Mouse (Mus musculus) intestine, embryonic 14.5 days (tissue): ENCODE results near the gene Ercc1. TPM values are rescaled to one million over a fixed set of nuclear protein-coding genes. Genes with fewer than 3 reads are reported as not detected.
A peak's percentile ranks its signal among the peaks of the same experiment; 100 is the strongest.

Experiments used
- ATAC-seq: fragments of 200-750 bp; cut with Nextera tagmentation; replicated peaks from 2 replicates; pipeline ENCODE4 v1.8.0; 2017; ENCODE audit warnings: low read depth, moderate number of reproducible peaks, moderate TSS enrichment, moderate library complexity; ENCODE audit not compliant: low FRiP score, low TSS enrichment
- DNase-seq: peaks from one replicate; pipeline ENCODE4 v3.0.0-alpha.2; 2018; ENCODE audit warnings: low spot score
- H3K27ac ChIP-seq: fragments of 300-500 bp; sonication (generic); 2 replicates; pipeline ENCODE4 v1.5.1; 2014; ENCODE audit warnings: low read depth, mild to moderate bottlenecking, control low read depth
- H3K27me3 ChIP-seq: fragments of 300-500 bp; sonication (generic); replicated peaks from 2 replicates; pipeline ENCODE4 v1.6.1; 2014; ENCODE audit warnings: low read length, control low read depth; ENCODE audit not compliant: control insufficient read depth, insufficient read depth
- H3K36me3 ChIP-seq: fragments of 300-500 bp; sonication (generic); 2 replicates; pipeline ENCODE4 v1.6.1; 2014; ENCODE audit warnings: low read length, control low read depth; ENCODE audit not compliant: control insufficient read depth, insufficient read depth
- H3K4me1 ChIP-seq: fragments of 300-500 bp; sonication (generic); replicated peaks from 2 replicates; pipeline ENCODE4 v1.6.1; 2014; ENCODE audit warnings: low read length, control low read depth, mixed read lengths; ENCODE audit not compliant: control insufficient read depth, insufficient read depth
- H3K4me2 ChIP-seq: fragments of 300-500 bp; sonication (generic); 2 replicates; pipeline ENCODE4 v1.6.1; 2014; ENCODE audit warnings: low read length
- H3K4me3 ChIP-seq: fragments of 300-500 bp; sonication (generic); 2 replicates; pipeline ENCODE4 v1.5.1; 2014; ENCODE audit warnings: low read depth, low read length, control low read depth, mixed read lengths
- H3K9ac ChIP-seq: fragments of 300-500 bp; sonication (generic); 2 replicates; pipeline ENCODE4 v1.6.1; 2014; ENCODE audit warnings: mild to moderate bottlenecking, low read length
- H3K9me3 ChIP-seq: fragments of 300-500 bp; sonication (generic); 2 replicates; pipeline ENCODE4 v1.6.1; 2016; ENCODE audit warnings: low read length, control low read depth; ENCODE audit not compliant: control insufficient read depth
- WGBS: fragments of 180-500 bp; shearing (Covaris S2); extraction: QIAGEN DNeasy Blood & Tissue Kit; methylation state at CpG from one replicate; pipeline ENCODE4 v1.1.7; 2014; 5-methylcytosine and 5-hydroxymethylcytosine counted together
- polyA plus RNA-seq: library from polyadenylated mRNA; unstranded; fragments of >200 nt; fragmentation: Nextera tagmentation; extraction: Ambion mirVana; gene quantifications from 2 replicates; pipeline ENCODE4 v1.2.1, GENCODE M21; 2014

Gene Ercc1
- 71.8 and 82.9 TPM in 2 replicates for polyA plus RNA-seq

DNA sequence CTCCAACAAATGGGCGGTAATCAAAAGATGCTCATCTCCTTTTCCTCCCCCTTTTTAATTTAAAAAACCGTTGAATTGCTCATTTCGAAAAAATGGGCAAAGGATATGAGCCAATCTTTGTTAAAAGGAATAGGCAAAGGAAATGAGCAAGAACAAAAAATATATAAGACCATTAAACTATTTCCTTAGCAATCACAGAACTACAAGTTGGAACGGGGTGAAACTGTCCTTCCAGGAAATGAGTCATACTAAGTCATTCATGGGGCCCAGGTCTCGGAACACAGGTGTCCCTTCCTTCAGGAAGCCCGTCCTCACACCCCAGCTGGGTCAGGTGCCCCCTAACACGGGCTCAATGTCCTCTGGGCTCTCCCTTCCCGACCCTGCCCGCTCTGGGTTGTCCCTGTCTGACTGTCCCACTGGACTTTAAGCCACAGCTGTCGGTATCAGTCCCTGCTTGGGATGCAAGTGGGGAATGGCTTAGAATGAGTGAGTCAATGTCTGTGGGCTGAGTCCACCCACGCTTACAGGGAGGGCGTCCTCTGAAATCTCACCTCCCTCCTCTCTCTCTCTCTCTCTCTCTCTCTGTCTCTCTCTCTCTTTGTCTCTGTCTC lies at the start of gene Ercc1:
Ercc1 (plus strand) TSS at position 542 of the 611 bp plus-strand sequence.
- 21% methylated on average over 12 of the region's 12 CpGs for WGBS
- ATAC-seq: no peak

DNA sequence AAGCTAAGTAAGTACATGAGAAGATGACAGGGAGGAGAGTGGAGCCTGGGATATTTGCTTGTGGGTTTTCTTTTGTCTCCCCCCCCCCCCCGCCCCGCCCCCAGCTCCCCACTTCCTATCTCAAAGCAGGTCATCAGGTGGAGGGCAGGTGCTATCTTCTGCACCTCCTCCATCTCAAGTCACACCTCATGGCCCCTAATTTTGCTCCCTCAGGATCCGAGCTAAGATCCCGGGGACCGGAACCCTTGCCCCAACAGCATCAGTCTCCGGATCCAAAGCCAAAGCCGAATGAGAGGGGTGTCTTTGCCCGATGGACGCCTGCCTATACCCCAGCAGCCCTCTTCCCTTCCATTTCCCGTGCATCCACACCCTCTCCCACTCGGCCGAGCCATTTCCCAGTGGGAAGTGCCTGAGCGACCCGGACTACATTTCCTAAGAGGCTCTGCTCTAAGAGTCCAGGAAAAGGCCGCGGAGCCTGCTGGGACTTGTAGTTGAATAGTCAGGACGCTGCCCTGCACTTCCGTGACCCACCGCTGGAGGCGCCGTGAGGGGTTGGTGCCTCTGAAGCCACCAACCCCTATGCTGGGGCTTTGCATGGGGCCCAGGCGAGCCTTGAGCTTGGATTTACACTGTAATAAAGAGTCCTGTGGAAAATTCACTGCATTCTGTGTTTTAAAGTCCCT lies 48.9 kb upstream of the Ercc1 start:
- Histone ChIP-seq H3K9ac (peak overlapping the region; percentile 25; the same call in 1 of the 2 replicates), H3K36me3 (no peaks in the 10 kb centered on the region), H3K9me3 (no peaks in the 10 kb centered on the region), H3K27ac (no peak overlapping the region), H3K27me3 (no peaks in the 10 kb centered on the region), H3K4me3 (peak overlapping the region; percentile 31), H3K4me2 (peak overlapping the region; percentile 57), H3K4me1 (peaks cover 12% of the 10 kb centered on the region; the same call in 1 of the 2 replicates)
- 14% methylated on average over 21 of the region's 22 CpGs for WGBS
- DNase-seq (peak; percentile 100), ATAC-seq (peak; percentile 56)

More for the DNA sequence above, at the start of gene Ercc1:
- 0 out of 2 replicates have a peak, but pooled peaks cover 11% of the 10 kb centered on the region for H3K27me3 ChIP-seq
- H3K9ac ChIP-seq: peak within 1 kb of the TSS; percentile 69
- peaks cover 17% of the 10 kb centered on the region for H3K36me3 ChIP-seq
- peak within 1 kb of the TSS; percentile 72 for H3K4me3 ChIP-seq
- no peaks in the 10 kb centered on the region for H3K9me3 ChIP-seq
- peak within 1 kb of the TSS; percentile 92 for H3K27ac ChIP-seq
- no peak for DNase-seq
- peak within 1 kb of the TSS; percentile 78 for H3K4me2 ChIP-seq
- peaks cover 24% of the 10 kb centered on the region for H3K4me1 ChIP-seq

DNA sequence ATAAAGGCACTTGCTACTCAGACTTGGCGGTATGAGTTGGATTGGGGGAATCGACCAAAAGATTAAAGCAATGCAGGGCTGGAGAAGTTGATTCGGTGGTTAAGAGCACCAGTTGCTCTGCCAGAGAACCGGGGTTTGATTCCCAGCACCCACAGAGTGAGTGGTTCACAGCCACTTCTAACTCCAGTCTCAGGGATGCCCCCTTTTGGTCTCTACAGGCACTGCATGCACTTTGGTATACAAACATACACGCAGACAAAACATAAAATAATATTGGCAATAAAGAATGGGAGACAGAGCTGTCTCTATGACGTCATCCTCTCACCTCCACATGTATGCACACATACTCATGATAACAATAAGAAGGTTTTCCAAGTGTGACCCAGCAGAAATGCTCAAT lies 47.5 kb upstream of the Ercc1 start:
- Histone ChIP-seq H3K4me2 (no peak overlapping the region), H3K27ac (no peak overlapping the region), H3K4me3 (no peak overlapping the region), H3K36me3 (no peaks in the 10 kb centered on the region), H3K27me3 (peaks cover 7% of the 10 kb centered on the region), H3K9me3 (no peaks in the 10 kb centered on the region), H3K4me1 (peaks cover 5% of the 10 kb centered on the region), H3K9ac (no peak overlapping the region)
- ATAC-seq (no peak), DNase-seq (no peak)
- 82% methylated on average over 6 of the region's 6 CpGs for WGBS

DNA sequence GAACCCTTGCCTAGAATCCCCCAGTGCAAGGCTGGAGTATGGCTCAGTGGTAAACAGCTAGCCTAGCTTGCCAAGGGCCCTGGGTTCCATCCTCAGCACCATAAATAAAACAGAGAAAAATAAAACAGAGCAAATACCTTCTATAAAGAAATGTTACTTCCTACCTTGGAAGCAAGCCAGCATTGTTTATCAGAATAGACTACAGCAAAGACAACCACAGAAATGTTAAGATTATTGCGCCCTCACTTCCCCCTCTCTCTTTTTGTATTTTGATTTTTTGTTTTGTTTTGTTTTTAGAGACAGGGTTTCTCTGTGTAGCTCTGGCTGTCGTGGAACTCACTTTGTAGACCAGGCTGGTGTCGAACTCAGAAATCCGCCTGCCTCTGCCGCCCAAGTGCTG lies 46.8 kb upstream of the Ercc1 start:
- no peak for ATAC-seq
- Histone ChIP-seq H3K4me1 (peaks cover 5% of the 10 kb centered on the region), H3K9ac (no peak overlapping the region), H3K36me3 (no peaks in the 10 kb centered on the region), H3K27ac (no peak overlapping the region), H3K9me3 (no peaks in the 10 kb centered on the region), H3K4me2 (no peak overlapping the region), H3K27me3 (peaks cover 14% of the 10 kb centered on the region), H3K4me3 (no peak overlapping the region)
- DNase-seq: no peak
- WGBS: 87% methylated on average over 5 of the region's 5 CpGs

DNA sequence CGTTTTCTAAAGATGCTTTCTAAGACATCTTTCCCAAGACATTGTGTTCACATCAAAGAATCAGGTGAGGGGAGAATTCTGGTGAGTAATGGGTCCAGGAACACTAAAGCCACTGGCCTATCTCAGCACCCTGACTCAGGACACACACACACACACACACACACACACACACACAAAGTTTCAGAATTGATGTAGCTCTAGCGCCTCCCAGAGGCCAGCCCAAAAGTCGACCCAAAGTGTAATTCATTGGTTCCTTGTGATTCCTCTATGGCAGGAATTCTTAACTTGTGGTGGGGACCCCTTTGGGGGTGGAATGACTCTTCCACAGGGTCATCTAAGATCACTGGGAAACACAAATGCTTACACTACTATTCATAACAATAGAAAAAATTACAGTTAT lies 45.4 kb upstream of the Ercc1 start:
- 20% methylated on average over 3 of the region's 3 CpGs for WGBS
- DNase-seq: no peak
- Histone ChIP-seq H3K4me2 (no peak overlapping the region), H3K4me1 (peaks cover 5% of the 10 kb centered on the region), H3K4me3 (no peak overlapping the region), H3K9me3 (no peaks in the 10 kb centered on the region), H3K27me3 (peaks cover 28% of the 10 kb centered on the region), H3K9ac (no peak overlapping the region), H3K36me3 (no peaks in the 10 kb centered on the region), H3K27ac (no peak overlapping the region)
- ATAC-seq: no peak

DNA sequence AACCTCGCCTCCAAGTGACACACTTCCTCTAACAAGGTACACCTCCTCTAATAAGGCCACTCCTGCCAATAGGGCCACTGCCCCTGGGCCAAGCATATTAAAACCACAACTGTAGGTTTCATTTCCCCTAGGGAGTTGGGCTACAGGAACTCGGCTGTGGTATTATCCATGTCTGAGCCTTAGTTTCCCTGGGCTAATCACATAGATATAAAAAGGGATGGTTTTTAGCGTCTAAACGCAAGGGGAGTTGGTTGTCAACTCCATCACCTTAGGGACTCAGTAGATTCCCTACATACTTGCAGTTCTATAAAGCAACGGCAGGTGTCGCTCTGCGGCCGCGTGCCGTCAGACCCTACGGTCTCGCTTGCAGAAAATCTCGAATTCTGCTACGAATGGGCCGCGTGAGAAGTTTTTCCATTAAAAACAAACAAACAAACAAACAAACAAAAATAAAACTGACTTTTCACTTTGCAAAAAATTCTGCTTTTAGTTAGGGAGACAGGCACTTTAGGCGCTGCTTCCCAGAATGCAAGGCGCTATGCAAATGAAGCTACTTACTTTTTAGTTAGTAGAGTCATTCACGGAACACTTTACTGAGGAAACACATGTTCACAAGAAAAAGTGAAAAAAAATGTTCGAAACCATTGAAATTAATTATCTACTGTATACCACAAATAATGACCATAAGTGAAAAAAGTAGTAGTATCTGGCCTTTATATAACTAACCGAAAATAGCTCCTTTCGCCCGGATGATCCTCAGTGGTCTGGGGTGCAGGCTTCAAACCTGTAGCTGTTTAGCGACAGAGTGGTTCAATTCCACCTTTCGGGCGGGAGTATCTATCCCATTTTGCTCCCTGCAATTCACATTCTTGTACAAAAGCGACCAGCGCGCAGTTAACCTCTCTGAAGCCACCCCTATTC lies 43.8 kb upstream of the Ercc1 start:
- under 1% methylated on average over 29 of the region's 29 CpGs for WGBS
- Histone ChIP-seq H3K4me2 (peak overlapping the region; percentile 49), H3K27me3 (peaks cover 44% of the 10 kb centered on the region), H3K9ac (peak overlapping the region; percentile 58), H3K4me3 (peak overlapping the region; percentile 46), H3K4me1 (peaks cover 12% of the 10 kb centered on the region), H3K27ac (no peak overlapping the region), H3K36me3 (no peaks in the 10 kb centered on the region), H3K9me3 (no peaks in the 10 kb centered on the region)
- DNase-seq (peak; percentile 89), ATAC-seq (peak; percentile 80)

DNA sequence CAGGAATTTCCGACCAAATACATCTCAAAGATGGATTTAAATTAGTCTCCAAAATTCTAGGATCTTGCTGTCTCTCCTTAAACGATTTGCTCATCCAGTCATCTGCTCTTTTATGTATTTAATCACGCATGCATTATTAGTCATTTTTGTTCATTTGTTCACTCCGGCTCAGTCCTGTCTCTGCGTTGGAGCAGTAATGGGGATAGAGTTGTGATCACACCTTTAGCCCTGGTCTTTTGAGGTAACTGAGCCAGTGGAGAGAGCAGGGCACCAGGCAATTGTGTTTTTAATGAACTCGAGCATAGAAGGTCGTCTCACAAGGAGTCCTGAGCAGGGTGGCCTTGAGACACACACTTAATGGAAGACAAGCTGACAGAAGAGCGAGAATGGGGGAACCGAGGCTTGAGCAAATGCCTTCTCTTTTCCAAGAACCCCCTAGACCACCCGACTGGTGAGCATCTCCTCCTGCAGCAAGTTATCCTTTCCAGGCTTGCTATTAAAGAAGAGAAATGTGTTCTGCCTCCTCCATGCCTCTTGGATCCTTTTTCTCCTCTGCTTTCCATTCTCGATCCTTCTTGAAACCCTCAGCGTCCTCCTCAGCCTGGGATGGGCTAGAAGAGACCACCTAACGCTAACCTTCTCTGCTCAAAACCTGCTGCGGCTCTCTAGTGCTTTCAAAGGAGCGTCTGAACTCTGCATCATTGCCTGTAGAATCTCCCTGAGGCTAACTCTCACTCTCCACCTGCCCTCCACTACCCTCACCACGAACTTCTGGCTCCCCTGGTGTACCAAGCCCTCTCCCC lies 42.9 kb upstream of the Ercc1 start:
- DNase-seq (no peak), ATAC-seq (no peak)
- Histone ChIP-seq H3K4me1 (peaks cover 12% of the 10 kb centered on the region), H3K9me3 (no peaks in the 10 kb centered on the region), H3K27me3 (peaks cover 53% of the 10 kb centered on the region), H3K4me2 (peak overlapping the region; percentile 49), H3K36me3 (no peaks in the 10 kb centered on the region), H3K27ac (no peak overlapping the region), H3K9ac (no peak overlapping the region), H3K4me3 (peak overlapping the region; percentile 46)
- 11% methylated on average over 16 of the region's 16 CpGs for WGBS
